Mouse (Mus musculus) liver, embryonic 12.5 days (tissue): Measurements from ENCODE around the gene Gad2. TPM values are rescaled to one million over a fixed set of nuclear protein-coding genes. Genes with fewer than 3 reads are reported as not detected.
"Not testable (repeated sequence)": the region's sequence is repeated elsewhere in the genome, so short reads cannot be mapped to it uniquely, and the experiment has no call there.

Source experiments
- ATAC-seq: fragments of 200-750 bp; cut with Nextera tagmentation; 2 replicates; pipeline ENCODE4 v1.8.0; 2017; ENCODE audit warnings: moderate number of reproducible peaks, mild to moderate bottlenecking, moderate library complexity
- H3K27ac ChIP-seq: fragments of 300-500 bp; sonication (generic); 2 replicates; pipeline ENCODE4 v1.5.1; 2016; ENCODE audit warnings: mild to moderate bottlenecking
- H3K27me3 ChIP-seq: fragments of 300-500 bp; sonication (generic); replicated peaks from 2 replicates; pipeline ENCODE4 v1.6.1; 2016; ENCODE audit warnings: mild to moderate bottlenecking, moderate library complexity
- H3K36me3 ChIP-seq: fragments of 300-500 bp; sonication (generic); 2 replicates; pipeline ENCODE4 v1.6.1; 2016; ENCODE audit warnings: mild to moderate bottlenecking, moderate library complexity
- H3K4me1 ChIP-seq: fragments of 300-500 bp; sonication (generic); 2 replicates; pipeline ENCODE4 v1.6.1; 2016
- H3K4me2 ChIP-seq: fragments of 300-500 bp; sonication (generic); 2 replicates; pipeline ENCODE4 v1.6.1; 2016; ENCODE audit warnings: mild to moderate bottlenecking, moderate library complexity
- H3K4me3 ChIP-seq: fragments of 300-500 bp; sonication (generic); 2 replicates; pipeline ENCODE4 v1.5.1; 2016; ENCODE audit warnings: mild to moderate bottlenecking, moderate library complexity
- H3K9ac ChIP-seq: fragments of 300-500 bp; sonication (generic); 2 replicates; pipeline ENCODE4 v1.6.1; 2016; ENCODE audit warnings: mild to moderate bottlenecking, moderate library complexity
- H3K9me3 ChIP-seq: fragments of 300-500 bp; sonication (generic); replicated peaks from 2 replicates; pipeline ENCODE4 v1.6.1; 2016; ENCODE audit warnings: mild to moderate bottlenecking, moderate library complexity
- WGBS: fragments of 180-500 bp; shearing (Covaris S2); methylation state at CpG from one replicate; pipeline ENCODE4 v1.1.7; 2016; ENCODE audit not compliant: insufficient replicate concordance; 5-methylcytosine and 5-hydroxymethylcytosine counted together
- polyA plus RNA-seq: library from polyadenylated mRNA; unstranded; fragments of >200 nt; fragmentation: Nextera tagmentation; extraction: Ambion mirVana; gene quantifications from 2 replicates; pipeline ENCODE4 v1.2.1, GENCODE M21; 2016

The Gad2 gene
- not detected in 2 replicates for polyA plus RNA-seq

DNA sequence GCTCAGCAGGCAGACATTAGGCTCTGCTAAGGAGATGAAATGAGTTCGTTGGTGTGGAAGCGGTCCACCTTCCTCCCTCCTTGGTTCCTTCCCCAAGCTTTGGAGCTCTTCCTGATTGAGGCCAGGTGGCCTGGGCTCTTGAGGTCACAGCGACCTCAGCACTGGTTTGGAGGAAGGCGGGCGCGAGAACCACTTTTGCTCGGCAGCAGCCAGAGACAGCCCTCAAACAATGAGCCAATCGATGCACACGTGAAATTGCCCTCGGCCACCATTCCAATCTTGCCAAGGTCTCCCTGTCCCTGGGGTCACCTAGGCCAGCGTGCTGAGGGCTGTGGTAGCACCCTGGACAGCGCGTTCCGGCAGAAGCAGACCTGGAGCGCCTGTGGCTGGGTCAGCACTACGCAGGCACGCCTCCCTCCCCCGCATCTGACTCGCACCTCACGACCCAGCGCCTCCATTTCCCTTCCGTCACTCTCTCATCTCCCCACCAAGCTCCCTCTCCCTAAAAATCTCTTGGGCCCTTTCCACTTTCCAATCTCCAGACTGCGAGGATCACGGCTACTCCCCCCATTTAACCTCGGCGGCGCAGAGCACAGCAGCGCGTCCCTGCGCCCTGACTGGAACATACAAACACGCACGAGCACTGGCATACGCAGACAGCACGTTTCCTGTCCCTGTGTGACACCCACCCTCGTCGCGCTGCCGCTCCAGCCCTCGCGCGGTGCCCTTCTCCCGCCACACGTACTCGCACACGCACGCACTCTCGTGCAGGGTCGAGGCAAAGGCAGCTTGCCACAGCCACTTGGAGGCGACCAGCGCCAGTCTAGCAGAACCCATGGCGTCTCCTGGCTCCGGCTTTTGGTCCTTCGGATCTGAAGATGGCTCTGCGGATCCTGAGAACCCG lies at the start of gene Gad2:
Gad2 (plus strand) TSS at position 378 of the 904 bp plus-strand sequence.
- H3K36me3 ChIP-seq: no peaks in the 10 kb centered on the region
- H3K27me3 ChIP-seq: peaks cover 99% of the 10 kb centered on the region
- H3K27ac ChIP-seq: no peak within 1 kb of the TSS
- peak within 1 kb of the TSS; percentile 31 for H3K4me3 ChIP-seq
- ATAC-seq: peak; percentile 58
- peaks cover 7% of the 10 kb centered on the region for H3K4me1 ChIP-seq
- under 1% methylated on average over 55 of the region's 55 CpGs for WGBS
- peak within 1 kb of the TSS; percentile 57 for H3K4me2 ChIP-seq
- H3K9ac ChIP-seq: no peak within 1 kb of the TSS
- H3K9me3 ChIP-seq: no peaks in the 10 kb centered on the region

DNA sequence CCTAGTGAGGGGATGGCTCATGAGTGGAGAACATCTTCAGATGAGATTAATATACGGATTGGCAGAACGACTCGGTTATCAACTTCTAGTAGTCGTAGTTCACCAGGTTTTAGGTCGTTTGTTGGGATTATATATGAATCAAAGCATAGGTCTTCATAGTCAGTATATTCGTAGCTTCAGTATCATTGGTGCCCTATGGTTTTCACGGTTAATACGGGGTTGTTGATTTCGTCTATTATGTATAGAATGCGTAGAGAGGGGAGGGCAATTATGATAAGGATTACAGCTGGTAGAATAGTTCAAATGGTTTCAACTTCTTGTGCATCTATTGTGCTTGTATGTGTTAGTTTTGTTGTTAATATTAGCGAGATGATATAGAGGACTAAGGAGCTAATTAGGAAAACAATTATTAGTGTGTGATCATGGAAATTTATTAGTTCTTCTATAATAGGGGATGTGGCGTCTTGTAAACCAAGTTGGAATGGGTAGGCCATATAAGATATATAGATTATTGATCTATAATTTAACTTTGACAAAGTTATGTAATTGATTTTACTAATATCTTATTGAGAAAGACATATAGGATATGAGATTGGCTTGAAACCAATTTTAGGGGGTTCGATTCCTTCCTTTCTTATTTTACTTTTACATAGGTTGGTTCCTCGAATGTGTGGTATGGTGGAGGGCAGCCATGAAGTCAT lies 34.4 kb upstream of the Gad2 start:
- not testable (repeated sequence) for H3K4me2 ChIP-seq, H3K27ac ChIP-seq
- 73% methylated on average over 14 of the region's 14 CpGs for WGBS

GRCm38 (mm10) chr2:22588170-22588541 lies 33.8 kb upstream of the Gad2 start:
- H3K9me3 ChIP-seq, H3K4me3 ChIP-seq, H3K4me2 ChIP-seq, H3K27ac ChIP-seq, H3K9ac ChIP-seq, H3K4me1 ChIP-seq, H3K27me3 ChIP-seq, H3K36me3 ChIP-seq: not testable (repeated sequence)
- ATAC-seq: peak; percentile 44
- 73% methylated on average over 5 of the region's 5 CpGs for WGBS

More for the DNA sequence above, 34.4 kb upstream of the Gad2 start:
- not testable (repeated sequence) for H3K4me1 ChIP-seq, H3K36me3 ChIP-seq, H3K9ac ChIP-seq, H3K4me3 ChIP-seq, H3K27me3 ChIP-seq, H3K9me3 ChIP-seq
- ATAC-seq: peak; percentile 78

DNA sequence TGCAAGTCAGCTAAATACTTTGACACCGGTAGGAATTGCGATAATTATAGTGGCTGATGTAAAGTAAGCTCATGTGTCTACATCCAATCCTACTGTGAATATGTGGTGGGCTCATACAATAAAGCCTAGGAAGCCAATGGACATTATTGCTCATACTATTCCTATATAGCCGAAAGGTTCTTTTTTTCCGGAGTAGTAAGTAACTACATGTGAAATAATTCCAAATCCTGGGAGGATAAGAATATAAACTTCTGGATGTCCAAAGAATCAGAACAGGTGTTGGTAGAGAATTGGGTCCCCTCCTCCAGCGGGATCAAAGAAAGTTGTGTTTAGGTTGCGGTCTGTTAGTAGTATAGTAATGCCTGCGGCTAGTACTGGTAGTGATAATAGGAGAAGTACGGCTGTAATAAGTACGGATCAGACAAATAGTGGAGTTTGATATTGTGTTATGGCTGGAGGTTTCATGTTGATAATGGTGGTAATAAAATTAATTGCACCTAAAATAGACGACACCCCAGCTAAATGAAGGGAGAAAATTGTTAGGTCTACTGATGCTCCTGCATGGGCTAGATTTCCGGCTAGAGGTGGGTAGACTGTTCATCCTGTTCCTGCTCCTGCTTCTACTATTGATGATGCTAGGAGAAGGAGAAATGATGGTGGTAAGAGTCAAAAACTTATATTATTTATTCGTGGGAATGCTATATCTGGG lies 33.2 kb upstream of the Gad2 start:
- not testable (repeated sequence) for H3K36me3 ChIP-seq, H3K9me3 ChIP-seq, H3K4me1 ChIP-seq, H3K4me2 ChIP-seq, H3K27ac ChIP-seq, H3K27me3 ChIP-seq, H3K4me3 ChIP-seq, H3K9ac ChIP-seq
- ATAC-seq: peak; percentile 85
- WGBS: 64% methylated on average over 12 of the region's 12 CpGs

- WGBS: 80% methylated on average over 16 of the region's 17 CpGs
- ATAC-seq: peak; percentile 82
- not testable (repeated sequence) for H3K4me2 ChIP-seq, H3K27ac ChIP-seq, H3K4me1 ChIP-seq, H3K36me3 ChIP-seq, H3K9ac ChIP-seq, H3K4me3 ChIP-seq, H3K9me3 ChIP-seq, H3K27me3 ChIP-seq
Measured at GRCm38 (mm10) chr2:22589382-22590205, 32.4 kb upstream of the Gad2 start.

DNA sequence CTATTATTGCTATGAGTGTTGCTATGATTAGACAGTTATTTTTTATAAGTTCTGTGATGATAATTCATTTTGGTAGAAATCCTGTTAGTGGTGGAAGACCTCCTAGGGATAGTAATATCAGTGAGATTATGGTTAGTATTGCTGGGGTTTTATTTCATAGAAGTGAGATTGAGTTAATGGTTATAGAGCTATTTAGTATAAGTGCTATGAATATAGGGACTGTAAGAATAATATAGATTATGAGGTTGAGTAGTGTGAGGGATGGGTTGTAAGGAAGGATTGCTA lies 31.9 kb upstream of the Gad2 start:
- Histone ChIP-seq H3K27ac (no peak overlapping the region), H3K36me3 (no peaks in the 10 kb centered on the region), H3K27me3 (no peaks in the 10 kb centered on the region), H3K9ac (no peak overlapping the region), H3K4me2 (no peak overlapping the region), H3K4me3 (no peak overlapping the region), H3K4me1 (no peaks in the 10 kb centered on the region), H3K9me3 (no peaks in the 10 kb centered on the region)
- ATAC-seq: no peak

- no peak for ATAC-seq
- peaks cover 68% of the 10 kb centered on the region for H3K27me3 ChIP-seq
- 8% methylated on average over 9 of the region's 9 CpGs for WGBS
Measured at GRCm38 (mm10) chr2:22617951-22618350, 4.1 kb upstream of the Gad2 start.

GRCm38 (mm10) chr2:22619416-22619815 lies 2.6 kb upstream of the Gad2 start:
- ATAC-seq: no peak
- Histone ChIP-seq H3K4me3 (no peak overlapping the region), H3K36me3 (no peaks in the 10 kb centered on the region), H3K9ac (no peak overlapping the region), H3K4me1 (peaks cover 7% of the 10 kb centered on the region), H3K4me2 (no peak overlapping the region), H3K27ac (no peak overlapping the region), H3K27me3 (peaks cover 83% of the 10 kb centered on the region), H3K9me3 (no peaks in the 10 kb centered on the region)
- WGBS: 6% methylated on average over 12 of the region's 12 CpGs

More at GRCm38 (mm10) chr2:22617951-22618350, 4.1 kb upstream of the Gad2 start:
- no peak overlapping the region for H3K4me3 ChIP-seq
- peaks cover 7% of the 10 kb centered on the region for H3K4me1 ChIP-seq
- H3K9ac ChIP-seq: no peak overlapping the region
- no peak overlapping the region for H3K27ac ChIP-seq
- H3K4me2 ChIP-seq: no peak overlapping the region
- no peaks in the 10 kb centered on the region for H3K36me3 ChIP-seq
- H3K9me3 ChIP-seq: no peaks in the 10 kb centered on the region

- 6% methylated on average over 6 of the region's 6 CpGs for WGBS
- no peak for ATAC-seq
- peaks cover 7% of the 10 kb centered on the region for H3K4me1 ChIP-seq
- no peak overlapping the region for H3K27ac ChIP-seq
- no peak overlapping the region for H3K4me3 ChIP-seq
- H3K27me3 ChIP-seq: peaks cover 89% of the 10 kb centered on the region
- H3K36me3 ChIP-seq: no peaks in the 10 kb centered on the region
- H3K9ac ChIP-seq: no peak overlapping the region
- H3K4me2 ChIP-seq: no peak overlapping the region
- no peaks in the 10 kb centered on the region for H3K9me3 ChIP-seq
Measured at GRCm38 (mm10) chr2:22620030-22620429, 2.0 kb upstream of the Gad2 start.

DNA sequence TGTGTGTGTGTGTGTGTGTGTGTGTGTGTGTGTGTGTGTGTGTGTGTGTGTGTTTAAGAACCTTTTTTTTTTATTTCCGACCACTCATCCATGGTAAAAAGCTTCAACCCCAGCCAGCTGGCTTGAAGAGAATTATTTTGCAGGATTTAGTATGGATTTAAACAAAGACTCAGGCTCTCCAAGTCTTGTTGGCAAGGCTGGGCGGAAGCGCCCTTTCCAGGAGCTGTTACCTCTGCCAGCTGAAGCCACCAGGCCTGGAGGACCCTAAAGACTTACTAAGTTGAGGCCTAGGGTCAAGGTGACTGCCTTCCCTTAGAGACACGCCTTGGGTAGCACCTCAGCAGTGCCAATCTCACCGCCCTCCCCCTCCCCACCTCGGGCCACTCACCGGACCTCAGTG lies 1.5 kb upstream of the Gad2 start:
- H3K9ac ChIP-seq: no peak overlapping the region
- no peaks in the 10 kb centered on the region for H3K9me3 ChIP-seq
- peaks cover 7% of the 10 kb centered on the region for H3K4me1 ChIP-seq
- H3K4me2 ChIP-seq: no peak overlapping the region
- no peak for ATAC-seq
- 13% methylated on average over 6 of the region's 7 CpGs for WGBS
- no peaks in the 10 kb centered on the region for H3K36me3 ChIP-seq
- no peak overlapping the region for H3K4me3 ChIP-seq
- H3K27me3 ChIP-seq: peaks cover 94% of the 10 kb centered on the region
- no peak overlapping the region for H3K27ac ChIP-seq

DNA sequence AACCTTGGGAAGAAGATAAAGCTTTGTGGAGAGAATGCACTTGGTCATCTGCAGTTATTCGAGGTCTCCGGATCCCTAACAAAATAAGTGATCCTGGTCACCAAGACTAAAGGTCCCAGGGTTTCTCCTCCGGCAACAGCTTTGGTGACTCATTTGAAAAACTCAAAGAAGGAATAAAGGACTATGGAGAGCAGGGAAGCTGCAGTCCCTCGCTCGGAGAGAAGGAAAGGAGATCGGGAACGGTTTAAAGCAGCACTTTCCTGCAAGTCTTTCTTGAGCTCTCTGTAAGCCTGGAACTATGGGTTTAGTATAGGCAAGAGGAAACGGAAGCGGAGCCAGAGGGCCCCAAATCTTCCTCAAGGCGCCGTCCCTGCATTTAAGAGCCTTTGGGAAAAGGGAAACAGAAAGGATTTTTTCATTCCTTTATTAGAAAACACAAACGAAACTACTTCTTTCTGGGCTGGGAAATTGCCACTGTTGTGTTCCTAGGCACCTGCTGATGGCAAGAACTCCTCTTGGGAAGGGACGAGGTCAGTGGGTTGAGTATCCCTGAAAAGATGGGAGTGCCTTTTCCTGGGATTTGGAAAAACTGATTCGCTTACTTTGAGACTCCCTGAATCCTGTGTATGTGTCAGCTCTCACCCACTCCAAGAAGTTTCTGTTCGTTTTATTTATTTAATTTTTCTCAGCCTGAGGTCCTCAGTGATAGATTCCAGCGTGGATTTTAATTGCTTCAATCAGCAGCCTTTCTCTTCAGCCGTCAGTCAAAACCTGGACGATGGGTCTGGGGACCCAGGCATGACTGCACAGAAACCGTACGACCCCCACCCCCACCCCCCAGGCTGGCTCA lies 802 bp upstream of the Gad2 start:
- Histone ChIP-seq H3K4me1 (peaks cover 7% of the 10 kb centered on the region), H3K9me3 (no peaks in the 10 kb centered on the region), H3K4me3 (no peak overlapping the region; the same call in 1 of the 2 replicates), H3K9ac (no peak overlapping the region), H3K4me2 (peak overlapping the region; percentile 57; the same call in 1 of the 2 replicates), H3K27ac (no peak overlapping the region), H3K36me3 (no peaks in the 10 kb centered on the region), H3K27me3 (peaks cover 100% of the 10 kb centered on the region)
- no peak for ATAC-seq
- WGBS: 8% methylated on average over 20 of the region's 20 CpGs
